Mouse (Mus musculus) inflammation-experienced regulatory T-cells, adult 6 months (primary cell): ENCODE measurements around the gene Aaas. TPM values are rescaled to one million over a fixed set of nuclear protein-coding genes. Genes with fewer than 3 reads are reported as not detected.

ENCODE experiments used
- ATAC-seq: one replicate; pipeline ENCODE4 v1.8.0; 2017
- polyA plus RNA-seq, 3 experiments: library from polyadenylated mRNA; unstranded; fragments of 100-300 nt; shearing (Covaris generic); gene quantifications; one replicate each; pipeline ENCODE4 v1.2.1; 2017

The Aaas gene
- polyA plus RNA-seq, 3 experiments from 2014 or later: 39.8 to 53.2 (median 43.1) TPM

DNA sequence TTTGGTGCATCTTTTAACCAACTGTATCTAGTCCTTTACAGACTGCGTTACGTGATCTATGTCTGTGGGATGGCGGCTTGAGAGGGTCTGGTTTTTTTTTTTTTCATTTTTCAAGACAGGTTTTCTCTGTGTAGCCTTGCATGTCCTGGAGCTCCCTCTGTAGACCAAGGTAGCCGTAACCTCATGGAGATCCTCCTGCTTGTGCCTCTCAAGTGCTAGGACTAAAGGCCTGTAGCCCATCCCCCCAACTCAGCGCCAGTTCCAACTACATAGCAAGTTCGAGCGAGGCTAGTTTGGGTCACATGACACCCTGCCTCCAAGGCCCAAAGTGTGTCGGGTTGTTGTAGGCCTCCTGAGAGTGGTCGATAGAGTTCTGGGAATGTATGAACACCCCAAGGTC lies 41.9 kb downstream of the Aaas start:
- no peak for ATAC-seq

DNA sequence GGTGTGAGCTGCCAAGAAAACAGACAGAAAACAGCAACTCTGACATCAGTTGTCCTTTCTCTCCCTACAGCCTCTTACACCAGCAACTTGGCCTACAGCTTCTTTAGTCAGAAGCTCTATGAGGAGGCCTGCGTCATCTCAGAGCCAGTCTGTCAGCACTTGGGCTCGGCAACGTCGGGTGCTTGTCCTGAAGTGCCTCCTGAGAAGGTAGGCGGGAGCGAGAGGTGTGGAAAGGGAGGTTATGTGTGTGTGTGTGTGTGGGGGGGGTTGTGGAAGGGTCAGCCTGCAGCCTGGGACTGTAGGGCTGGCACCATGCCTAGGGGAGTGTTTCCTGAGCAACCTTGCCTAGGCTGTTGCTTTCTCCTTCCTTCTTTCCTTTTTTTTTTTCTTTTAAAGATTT lies 48.0 kb downstream of the Aaas start:
- ATAC-seq: no peak

DNA sequence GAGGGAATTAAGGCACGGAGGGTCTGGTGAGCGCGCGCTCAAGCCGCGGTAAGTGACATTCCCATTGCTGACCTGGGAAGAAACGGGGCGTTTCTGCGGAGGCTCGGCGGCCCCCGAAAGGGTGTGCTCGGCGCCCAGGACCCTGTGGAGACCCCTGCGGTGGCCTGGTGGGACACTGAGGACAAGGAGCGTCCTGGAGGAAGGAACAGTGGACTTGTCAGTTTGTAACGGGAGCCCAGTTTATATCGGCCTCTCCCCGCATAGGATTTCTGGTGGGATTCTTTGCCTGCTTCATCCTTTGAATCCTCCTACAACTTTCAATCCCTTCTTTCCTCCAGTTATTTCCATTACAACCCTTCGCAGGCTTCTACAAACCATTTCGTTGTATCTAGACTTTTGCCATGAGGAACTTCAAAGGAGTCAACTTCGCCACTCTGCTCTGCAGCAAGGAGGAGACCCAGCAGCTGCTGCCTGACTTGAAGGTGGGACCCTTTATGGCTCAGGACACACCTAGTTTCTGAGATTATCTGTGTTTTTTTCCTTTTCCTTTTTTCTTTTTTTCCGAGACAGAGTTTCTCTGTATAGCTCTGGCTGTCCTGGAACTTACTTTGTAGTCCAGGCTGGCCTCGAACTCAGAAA lies 54.1 kb downstream of the Aaas start:
- no peak for ATAC-seq

DNA sequence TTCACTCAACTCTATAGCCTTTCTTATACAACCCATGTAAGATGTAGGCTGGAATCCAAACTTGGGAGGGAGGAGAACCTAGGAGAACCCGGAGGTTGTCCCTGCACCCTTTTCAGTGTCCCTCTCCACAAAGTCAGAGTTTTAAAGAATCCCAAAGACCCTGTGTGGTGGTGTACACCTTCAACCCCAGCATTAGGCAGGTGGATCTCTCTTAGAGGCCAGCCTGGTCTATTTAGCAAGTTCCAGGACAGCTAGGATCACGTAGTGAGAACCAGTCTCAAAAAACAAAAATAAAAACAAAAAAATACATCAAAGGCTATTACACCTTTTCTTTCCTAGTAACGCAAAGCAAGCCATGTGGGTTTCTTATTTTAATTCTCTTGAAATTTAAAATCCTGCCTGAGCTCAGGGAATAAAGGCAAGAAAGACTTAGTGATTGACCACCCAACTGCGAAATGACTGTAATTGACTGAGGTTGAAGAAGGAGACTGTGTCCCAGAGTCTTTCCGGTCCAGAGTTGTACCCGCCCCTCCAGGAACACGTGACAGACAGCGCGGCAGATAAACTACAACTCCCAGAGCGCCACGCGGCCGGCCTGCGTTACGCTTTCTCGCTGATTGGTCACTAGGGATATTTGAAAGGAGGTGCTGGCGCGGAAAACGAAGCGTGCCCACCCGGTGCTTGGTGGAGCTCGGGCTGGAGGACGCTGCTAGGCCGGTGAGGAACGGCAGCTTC lies 54.8 kb downstream of the Aaas start, which contains the start of gene Espl1:
Espl1 (plus strand) TSS at position 634 of the 735 bp plus-strand sequence.
- ATAC-seq: peak; percentile 100

Other genes starting within 250 kb of the Aaas start
- gene Spryd3, start 214.5 kb downstream of the Aaas start, polyA plus RNA-seq: 10 to 100 TPM; 32.1 to 44.8 (median 33.6) TPM
- under 1 TPM in 1 of 3 experiments, not detected in 2; 0.33 TPM for gene Igfbp6, start 206.4 kb downstream of the Aaas start, polyA plus RNA-seq
- gene Soat2, start 200.2 kb downstream of the Aaas start, polyA plus RNA-seq: 1 to 10 TPM in 2 of 3 experiments, under 1 TPM in 1; 0.94 to 4.9 (median 1.3) TPM
- gene Zfp740, start 147.5 kb downstream of the Aaas start, polyA plus RNA-seq: 10 to 100 TPM; 20.3 to 33.3 (median 25.5) TPM
- gene Csad, start 146.0 kb downstream of the Aaas start, polyA plus RNA-seq: 10 to 100 TPM in 2 of 3 experiments, 1 to 10 TPM in 1; 5.0 to 14.6 (median 14.0) TPM
- 100 to 1,000 TPM; 364 to 513 (median 397) TPM for gene Itgb7, start 118.8 kb downstream of the Aaas start, polyA plus RNA-seq
- gene Rarg, start 93.3 kb downstream of the Aaas start, polyA plus RNA-seq: 10 to 100 TPM; 15.5 to 18.4 (median 18.3) TPM
- gene Gm9918, start 80.2 kb downstream of the Aaas start, polyA plus RNA-seq: not detected
- gene Mfsd5, start 71.3 kb downstream of the Aaas start, polyA plus RNA-seq: 10 to 100 TPM; 30.8 to 33.1 (median 31.8) TPM
- gene Espl1, start 54.5 kb downstream of the Aaas start, polyA plus RNA-seq: 10 to 100 TPM in 1 of 3 experiments, 1 to 10 TPM in 2; 1.9 to 17.9 (median 3.2) TPM
- gene Pfdn5, start 24.7 kb downstream of the Aaas start, polyA plus RNA-seq: 1,000 to 10,000 TPM in 2 of 3 experiments, 100 to 1,000 TPM in 1; 936 to 1,841 (median 1,443) TPM
- 100 to 1,000 TPM; 102 to 153 (median 123) TPM for gene Myg1, start 19.1 kb downstream of the Aaas start, polyA plus RNA-seq
- not detected for gene Sp7, start 16.4 kb upstream of the Aaas start, polyA plus RNA-seq
- 10 to 100 TPM; 19.1 to 23.3 (median 22.6) TPM for gene Sp1, start 55.4 kb upstream of the Aaas start, polyA plus RNA-seq
- gene Amhr2, start 94.6 kb upstream of the Aaas start, polyA plus RNA-seq: not detected
- 1,000 to 10,000 TPM; 1,063 to 1,565 (median 1,138) TPM for gene Prr13, start 108.3 kb upstream of the Aaas start, polyA plus RNA-seq
- gene Pcbp2, start 119.8 kb upstream of the Aaas start, polyA plus RNA-seq: 100 to 1,000 TPM; 156 to 225 (median 201) TPM
- not detected for gene Gm10337, start 153.0 kb upstream of the Aaas start, polyA plus RNA-seq
- 1 to 10 TPM; 6.6 to 10.0 (median 7.5) TPM for gene Map3k12, start 166.3 kb upstream of the Aaas start, polyA plus RNA-seq
- 10 to 100 TPM; 22.8 to 34.5 (median 27.5) TPM for gene Tarbp2, start 167.4 kb upstream of the Aaas start, polyA plus RNA-seq
- gene Npff, start 174.2 kb upstream of the Aaas start, polyA plus RNA-seq: 1 to 10 TPM; 1.1 to 6.1 (median 3.2) TPM